Mouse (Mus musculus) neural tube, postnatal 0 days (tissue): Measurements from ENCODE around the gene Olfr64. TPM values are rescaled to one million over a fixed set of nuclear protein-coding genes. Genes with fewer than 3 reads are reported as not detected.

ENCODE experiments used
- polyA plus RNA-seq: library from polyadenylated mRNA; unstranded; fragments of >200 nt; fragmentation: Nextera tagmentation; extraction: Ambion mirVana; gene quantifications from 2 replicates; pipeline ENCODE4 v1.2.1, GENCODE M21; 2015

Olfr64 gene
- not detected in 2 replicates for polyA plus RNA-seq

DNA sequence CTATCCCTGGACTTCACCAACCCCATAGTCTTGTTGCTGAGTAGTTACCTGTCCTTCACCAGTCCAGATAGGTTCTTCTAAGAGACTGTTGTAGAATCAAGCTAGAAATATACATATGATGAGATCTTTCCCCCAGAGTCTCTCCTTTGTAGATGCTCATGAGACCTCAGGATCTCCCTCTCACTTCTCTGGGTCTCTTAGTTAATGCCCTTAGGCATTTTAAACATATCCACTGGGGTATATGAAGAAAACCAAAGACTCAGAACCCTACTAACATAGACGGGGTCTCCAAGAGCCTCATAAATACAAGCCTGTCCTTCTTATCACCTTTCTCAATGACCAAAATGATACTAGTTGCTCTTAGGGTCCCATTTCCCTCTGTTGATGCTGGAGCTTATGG, at the start of gene Olfr64:
Olfr64 (minus strand) TSS at position 101 of the 400 bp plus-strand sequence.

GRCm38 (mm10) chr7:103934264-103934663, 40.0 kb upstream of the Olfr64 start, which contains the start of gene Olfr632:
Olfr632 (plus strand) TSS chr7:103934347.

GRCm38 (mm10) chr7:103928525-103928924, 34.2 kb upstream of the Olfr64 start, which contains the start of gene Olfr631:
Olfr631 (plus strand) TSS chr7:103928825.

GRCm38 (mm10) chr7:103903187-103903586, 8.9 kb upstream of the Olfr64 start, which contains the start of gene Olfr65:
Olfr65 (plus strand) TSS chr7:103903487.

GRCm38 (mm10) chr7:103886152-103886551, 8.1 kb downstream of the Olfr64 start, which contains the start of gene Olfr66:
Olfr66 (minus strand) TSS chr7:103886252.

DNA sequence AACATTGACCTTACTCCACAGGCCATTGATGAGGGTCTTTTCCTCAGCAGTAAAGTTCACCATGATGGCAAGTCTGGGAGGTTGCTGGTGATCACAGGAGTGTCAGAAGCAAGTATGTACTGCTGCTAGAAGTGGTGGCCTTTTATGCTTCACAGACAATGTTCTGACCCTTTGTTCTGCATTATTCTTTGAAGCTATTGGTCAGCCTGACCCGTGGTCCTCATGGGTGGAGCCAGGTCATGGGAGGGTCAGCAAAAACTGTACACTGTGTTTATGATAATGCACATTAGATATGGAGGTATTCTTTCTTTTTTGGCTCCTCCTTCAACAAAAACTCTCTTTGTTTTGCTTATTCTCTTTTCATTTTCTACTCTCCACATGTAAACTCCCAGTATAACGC, 41.2 kb downstream of the Olfr64 start, which contains the start of gene Hbb-y:
Hbb-y (minus strand) TSS at position 127 of the 400 bp plus-strand sequence.

GRCm38 (mm10) chr7:103843034-103843433, 51.3 kb downstream of the Olfr64 start, which contains the start of gene Hbb-bh1:
Hbb-bh1 (minus strand) TSS chr7:103843164.

GRCm38 (mm10) chr7:103840268-103840667, 54.0 kb downstream of the Olfr64 start, which contains the start of gene Hbb-bh2:
Hbb-bh2 (minus strand) TSS chr7:103840520.

Other genes starting within 250 kb of the Olfr64 start
- gene Olfr623, start 230.8 kb downstream of the Olfr64 start, polyA plus RNA-seq, result not detected in 2 replicates
- 0.04 TPM in 2 replicates for gene Olfr624, start 223.3 kb downstream of the Olfr64 start, polyA plus RNA-seq
- not detected in 2 replicates for gene Olfr625-ps1, start 211.8 kb downstream of the Olfr64 start, polyA plus RNA-seq
- gene Olfr243, start 179.8 kb downstream of the Olfr64 start, polyA plus RNA-seq, result not detected in 2 replicates
- gene Olfr628, start 164.1 kb downstream of the Olfr64 start, polyA plus RNA-seq, result not detected in 2 replicates
- gene Olfr629, start 149.5 kb downstream of the Olfr64 start, polyA plus RNA-seq, result not detected in 2 replicates
- not detected in 2 replicates for gene Olfr630, start 137.2 kb downstream of the Olfr64 start, polyA plus RNA-seq
- gene Olfr69, start 122.9 kb downstream of the Olfr64 start, polyA plus RNA-seq, result not detected in 2 replicates
- not detected in 2 replicates for gene Olfr68, start 114.8 kb downstream of the Olfr64 start, polyA plus RNA-seq
- not detected in 2 replicates for gene Olfr67, start 102.7 kb downstream of the Olfr64 start, polyA plus RNA-seq
- 239 and 288 TPM in 2 replicates for gene Hbb-bt, start 80.5 kb downstream of the Olfr64 start, polyA plus RNA-seq
- 1,091 and 1,331 TPM in 2 replicates for gene Hbb-bs, start 66.4 kb downstream of the Olfr64 start, polyA plus RNA-seq
- gene Hbb-bh2, start 54.0 kb downstream of the Olfr64 start, polyA plus RNA-seq, result not detected in 2 replicates
- gene Hbb-bh1, start 51.3 kb downstream of the Olfr64 start, polyA plus RNA-seq, result not detected in 2 replicates
- gene Hbb-y, start 41.3 kb downstream of the Olfr64 start, polyA plus RNA-seq, result 0.77 TPM in 1 of 2 replicates, not detected in the other
- gene Olfr66, start 8.2 kb downstream of the Olfr64 start, polyA plus RNA-seq, result not detected in 2 replicates
- gene Olfr65, start 9.0 kb upstream of the Olfr64 start, polyA plus RNA-seq, result not detected in 2 replicates
- not detected in 2 replicates for gene Olfr631, start 34.3 kb upstream of the Olfr64 start, polyA plus RNA-seq
- not detected in 2 replicates for gene Olfr632, start 39.9 kb upstream of the Olfr64 start, polyA plus RNA-seq
- not detected in 2 replicates for gene Olfr633, start 50.0 kb upstream of the Olfr64 start, polyA plus RNA-seq
- not detected in 2 replicates for gene Olfr635, start 76.7 kb upstream of the Olfr64 start, polyA plus RNA-seq
- gene Olfr638, start 104.3 kb upstream of the Olfr64 start, polyA plus RNA-seq, result not detected in 2 replicates
- gene Olfr639, start 122.8 kb upstream of the Olfr64 start, polyA plus RNA-seq, result 0.04 TPM in 1 of 2 replicates, not detected in the other
- not detected in 2 replicates for gene Olfr640, start 131.1 kb upstream of the Olfr64 start, polyA plus RNA-seq
- gene Olfr641, start 141.0 kb upstream of the Olfr64 start, polyA plus RNA-seq, result not detected in 2 replicates
- not detected in 2 replicates for gene Olfr642, start 158.2 kb upstream of the Olfr64 start, polyA plus RNA-seq
- not detected in 2 replicates for gene 4930516K23Rik, start 167.0 kb upstream of the Olfr64 start, polyA plus RNA-seq
- not detected in 2 replicates for gene Olfr644, start 177.4 kb upstream of the Olfr64 start, polyA plus RNA-seq
- gene Olfr645, start 191.0 kb upstream of the Olfr64 start, polyA plus RNA-seq, result not detected in 2 replicates
- not detected in 2 replicates for gene Olfr646, start 210.4 kb upstream of the Olfr64 start, polyA plus RNA-seq
- not detected in 2 replicates for gene Ubqln5, start 235.3 kb upstream of the Olfr64 start, polyA plus RNA-seq
- gene Olfr643, start 242.9 kb upstream of the Olfr64 start, polyA plus RNA-seq, result not detected in 2 replicates
- not detected in 2 replicates for gene Ubqln3, start 248.8 kb upstream of the Olfr64 start, polyA plus RNA-seq